Comparison of ENCODE assay signal across 35 mouse cellular contexts in the genomic region with DNA sequence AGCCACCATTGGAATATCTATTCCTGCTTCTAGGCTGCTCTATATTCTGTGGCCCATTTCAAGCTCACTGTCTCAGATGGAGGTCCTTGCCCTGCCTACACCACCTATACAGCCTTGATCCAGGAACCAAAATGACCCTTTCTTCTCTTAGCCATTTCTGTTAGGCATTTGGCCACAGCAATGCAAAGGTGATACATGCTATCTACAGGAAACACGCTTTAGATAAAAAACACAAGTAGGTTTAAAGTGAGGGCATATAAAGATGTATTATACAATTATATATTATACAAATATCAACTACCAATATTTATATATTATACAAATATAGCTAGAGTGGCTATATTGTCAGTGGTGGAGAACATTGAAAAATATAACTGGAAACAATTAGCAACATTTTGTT.
"Had no signal": no experiment of that assay in that cellular context is flagged by ENCODE, and none has a peak within 500 bp of the region (broad histone marks: within the 10 kb centered on the region; RNA-seq: fewer than 3 reads in every experiment).

No protein-coding gene starts in this region.

- H3K9ac ChIP-seq: heart, embryonic 12.5 days; heart, embryonic 13.5 days; heart, embryonic 15.5 days; hindbrain, embryonic 12.5 days; hindbrain, embryonic 13.5 days; hindbrain, embryonic 14.5 days; hindbrain, embryonic 15.5 days; intestine, embryonic 15.5 days; kidney, embryonic 15.5 days had no signal

- DNase-seq: heart, postnatal 14 days; heart, postnatal 36 days; heart, postnatal 4 days; kidney, adult 11 months; kidney, adult 18-20 months; kidney, adult 2 months; kidney, adult 8-10 months; kidney, adult 9 months; kidney, postnatal 10 days; kidney, postnatal 14 days; kidney, postnatal 25 days; kidney, postnatal 36 days; kidney, postnatal 4 days; layer of hippocampus, adult 9-11 months; layer of hippocampus, postnatal 36 days had no signal

- H3K27ac ChIP-seq: heart, embryonic 10.5 days; heart, embryonic 13.5 days; heart, embryonic 15.5 days; hindbrain, embryonic 10.5 days; hindbrain, embryonic 12.5 days; hindbrain, embryonic 13.5 days; hindbrain, embryonic 14.5 days; hindbrain, embryonic 15.5 days; hindbrain, postnatal 0 days; intestine, embryonic 15.5 days; kidney, embryonic 15.5 days; kidney, postnatal 0 days; layer of hippocampus, adult 2 months; left cerebral cortex, adult 2 months had no signal

- H3K36me3 ChIP-seq: heart, embryonic 10.5 days; heart, embryonic 12.5 days; heart, embryonic 13.5 days; heart, embryonic 15.5 days; hindbrain, embryonic 10.5 days; hindbrain, embryonic 12.5 days; hindbrain, embryonic 13.5 days; hindbrain, embryonic 15.5 days; intestine, embryonic 15.5 days; kidney, embryonic 15.5 days had no signal

- H3K4me3 ChIP-seq: heart, embryonic 10.5 days; heart, embryonic 12.5 days; heart, embryonic 13.5 days; heart, embryonic 15.5 days; hindbrain, embryonic 10.5 days; hindbrain, embryonic 12.5 days; hindbrain, embryonic 13.5 days; hindbrain, embryonic 15.5 days; intestine, embryonic 15.5 days; kidney, embryonic 15.5 days; layer of hippocampus, adult 2 months; left cerebral cortex, adult 2 months had no signal

- H3K4me1 ChIP-seq: heart, embryonic 10.5 days; heart, embryonic 12.5 days; heart, embryonic 13.5 days; heart, embryonic 15.5 days; hindbrain, embryonic 10.5 days; hindbrain, embryonic 12.5 days; hindbrain, embryonic 13.5 days; hindbrain, embryonic 15.5 days; intestine, embryonic 15.5 days; kidney, embryonic 15.5 days had no signal

- H3K4me2 ChIP-seq: heart, embryonic 11.5 days; heart, embryonic 12.5 days; heart, embryonic 13.5 days; heart, embryonic 15.5 days; hindbrain, embryonic 12.5 days; hindbrain, embryonic 13.5 days; hindbrain, embryonic 14.5 days; hindbrain, embryonic 15.5 days; intestine, embryonic 15.5 days; kidney, embryonic 15.5 days had no signal

- ATAC-seq: hindbrain, embryonic 16.5 days; hindbrain, postnatal 0 days; inflammation-experienced regulatory T-cells, adult 6 months; intestine, embryonic 15.5 days; intestine, embryonic 16.5 days; intestine, postnatal 0 days had no signal

- H3K27me3 ChIP-seq: heart, embryonic 12.5 days; heart, embryonic 13.5 days; heart, embryonic 15.5 days; hindbrain, embryonic 12.5 days; hindbrain, embryonic 13.5 days; hindbrain, embryonic 15.5 days; intestine, embryonic 15.5 days; kidney, embryonic 15.5 days had no signal

- H3K9me3 ChIP-seq: heart, embryonic 10.5 days; heart, embryonic 12.5 days; heart, embryonic 13.5 days; heart, embryonic 15.5 days; hindbrain, embryonic 10.5 days; hindbrain, embryonic 12.5 days; hindbrain, embryonic 13.5 days; hindbrain, embryonic 15.5 days; intestine, embryonic 15.5 days; kidney, embryonic 15.5 days had no signal
